Mouse (Mus musculus): ENCODE results near the gene Tmem41b. TPM values are rescaled to one million over a fixed set of nuclear protein-coding genes. Genes with fewer than 3 reads are reported as not detected.

The Tmem41b gene
- polyA plus RNA-seq, 1 experiment = 1.3 TPM

DNA sequence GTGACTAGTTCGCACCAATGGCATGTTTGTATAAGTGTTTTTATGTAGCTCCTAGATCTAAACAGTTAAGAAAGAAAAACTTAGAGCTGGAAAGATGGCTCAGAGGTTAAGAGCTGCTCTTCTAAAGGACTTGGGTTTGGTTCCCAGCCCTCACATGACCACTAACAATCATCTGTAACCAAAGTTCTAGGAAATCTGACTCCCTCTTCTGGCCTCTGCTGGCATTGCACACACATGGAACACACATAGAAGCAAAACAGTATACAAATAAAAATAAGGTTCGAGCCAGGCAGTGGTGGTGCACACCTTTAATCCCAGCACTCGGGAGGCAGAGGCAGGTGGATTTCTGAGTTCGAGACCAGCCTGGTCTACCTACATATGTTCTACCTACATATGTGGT is 23.0 kb downstream of the Tmem41b start:
- H3K36me3 ChIP-seq (ENCODE audit: control insufficient read depth) = no peaks in the 10 kb centered on the region
- TF ChIP-seq GATA1 (IDR thresholded peaks at IDR 0.05; ENCODE audit: low read length) = no peak
- H3K9me3 ChIP-seq (ENCODE audit: control insufficient read depth, low read length) = peaks cover 3% of the 10 kb centered on the region; the same call in 1 of the 2 replicates
- no peak overlapping the region for H3K4me3 ChIP-seq (replicated peaks)
- peaks cover 18% of the 10 kb centered on the region for H3K4me1 ChIP-seq (ENCODE audit: control insufficient read depth)
- H3K27me3 ChIP-seq (ENCODE audit: control insufficient read depth) = peaks cover 17% of the 10 kb centered on the region

DNA sequence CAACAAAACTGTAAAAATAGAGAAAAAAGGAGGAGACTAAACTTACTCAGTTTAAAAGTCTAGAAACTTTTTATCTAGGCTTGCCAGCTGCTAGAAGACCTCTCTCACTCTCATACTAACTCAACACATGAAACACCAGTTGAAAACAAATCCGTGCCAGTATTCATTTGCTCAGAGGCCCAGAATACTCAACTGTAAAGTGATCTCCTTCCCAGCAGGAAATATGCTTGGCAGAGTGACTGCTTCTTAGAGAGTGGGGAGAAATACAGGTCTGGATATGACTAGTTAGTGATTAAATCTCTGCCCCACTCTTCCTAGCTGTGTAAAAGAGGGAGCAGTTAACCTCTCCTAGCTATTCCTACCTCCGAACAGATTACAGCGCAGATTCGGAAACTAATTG is 24.1 kb downstream of the Tmem41b start:
- TF ChIP-seq GATA1 (IDR thresholded peaks at IDR 0.05; ENCODE audit: low read length) (no peak), TAL1 (IDR thresholded peaks at IDR 0.05; ENCODE audit: low read length) (no peak)
- Histone ChIP-seq H3K36me3 (ENCODE audit: control insufficient read depth) (no peaks in the 10 kb centered on the region), H3K27me3 (ENCODE audit: control insufficient read depth) (peaks cover 17% of the 10 kb centered on the region)

DNA sequence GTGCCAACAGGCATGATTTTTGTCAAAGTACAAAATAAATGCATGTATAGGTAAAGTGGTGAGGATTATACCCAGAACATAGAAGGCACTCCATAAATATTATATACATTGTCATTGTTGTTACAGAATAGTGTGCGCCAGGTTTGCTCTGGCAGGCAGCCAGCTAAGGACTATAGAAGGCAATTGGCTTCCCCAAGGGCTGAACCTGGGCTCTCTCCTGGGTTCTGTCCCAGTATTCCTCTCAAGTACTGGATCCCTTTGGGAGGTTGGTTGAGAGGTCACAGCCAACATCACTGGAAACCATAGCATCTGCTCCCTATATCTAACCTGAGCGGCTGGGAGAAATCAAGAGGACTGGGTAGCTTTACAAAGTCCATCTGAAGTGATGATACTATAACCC is 25.2 kb downstream of the Tmem41b start:
- Histone ChIP-seq H3K27me3 (ENCODE audit: control insufficient read depth) (peaks cover 17% of the 10 kb centered on the region), H3K36me3 (ENCODE audit: control insufficient read depth) (no peaks in the 10 kb centered on the region), H3K9me3 (ENCODE audit: control insufficient read depth, low read length) (peaks cover 3% of the 10 kb centered on the region; the same call in 1 of the 2 replicates), H3K4me3 (replicated peaks) (no peak overlapping the region), H3K4me1 (ENCODE audit: control insufficient read depth) (peaks cover 24% of the 10 kb centered on the region)
- TF ChIP-seq GATA1 (IDR thresholded peaks at IDR 0.05; ENCODE audit: low read length) = no peak
- no peak for TF ChIP-seq TAL1 (IDR thresholded peaks at IDR 0.05; ENCODE audit: low read length)

More for the DNA sequence above, 24.1 kb downstream of the Tmem41b start:
- H3K9me3 ChIP-seq (ENCODE audit: control insufficient read depth, low read length) = peaks cover 3% of the 10 kb centered on the region; the same call in 1 of the 2 replicates
- peaks cover 24% of the 10 kb centered on the region for H3K4me1 ChIP-seq (ENCODE audit: control insufficient read depth)
- H3K4me3 ChIP-seq (replicated peaks) = no peak overlapping the region

DNA sequence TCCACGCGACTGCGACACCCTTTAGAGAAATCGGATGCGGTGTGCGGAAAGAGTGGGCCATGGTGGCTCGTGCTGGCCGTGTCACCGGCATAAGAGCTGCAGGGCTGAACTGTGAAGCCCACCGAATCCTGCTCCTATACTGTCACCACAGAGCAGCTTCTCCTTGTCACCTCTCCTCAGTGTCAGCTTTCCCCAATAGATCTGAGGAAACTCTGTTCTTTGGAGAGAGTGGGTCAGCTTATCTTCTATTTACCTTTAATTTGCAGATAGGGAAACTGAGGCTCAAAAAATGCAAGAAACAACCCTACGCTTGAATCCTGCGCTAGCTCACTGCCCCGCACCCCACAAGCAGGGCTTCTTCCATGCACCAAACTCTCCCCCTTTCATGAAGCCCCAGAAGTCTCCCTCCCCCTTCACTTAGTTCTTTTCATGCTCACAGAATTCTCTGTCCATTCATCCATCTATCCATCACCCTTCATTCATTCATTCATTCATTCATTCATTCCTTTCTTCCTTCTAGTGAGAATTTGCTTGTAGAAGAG is 26.0 kb downstream of the Tmem41b start:
- TF ChIP-seq TAL1 (IDR thresholded peaks at IDR 0.05; ENCODE audit: low read length) = no peak
- TF ChIP-seq GATA1 (IDR thresholded peaks at IDR 0.05; ENCODE audit: low read length) = no peak
- peaks cover 24% of the 10 kb centered on the region for H3K4me1 ChIP-seq (ENCODE audit: control insufficient read depth)
- H3K4me3 ChIP-seq (replicated peaks) = peak overlapping the region; percentile 82
- H3K27me3 ChIP-seq (ENCODE audit: control insufficient read depth) = peaks cover 17% of the 10 kb centered on the region
- H3K36me3 ChIP-seq (ENCODE audit: control insufficient read depth) = no peaks in the 10 kb centered on the region
- H3K9me3 ChIP-seq (ENCODE audit: control insufficient read depth, low read length) = peaks cover 3% of the 10 kb centered on the region; the same call in 1 of the 2 replicates

DNA sequence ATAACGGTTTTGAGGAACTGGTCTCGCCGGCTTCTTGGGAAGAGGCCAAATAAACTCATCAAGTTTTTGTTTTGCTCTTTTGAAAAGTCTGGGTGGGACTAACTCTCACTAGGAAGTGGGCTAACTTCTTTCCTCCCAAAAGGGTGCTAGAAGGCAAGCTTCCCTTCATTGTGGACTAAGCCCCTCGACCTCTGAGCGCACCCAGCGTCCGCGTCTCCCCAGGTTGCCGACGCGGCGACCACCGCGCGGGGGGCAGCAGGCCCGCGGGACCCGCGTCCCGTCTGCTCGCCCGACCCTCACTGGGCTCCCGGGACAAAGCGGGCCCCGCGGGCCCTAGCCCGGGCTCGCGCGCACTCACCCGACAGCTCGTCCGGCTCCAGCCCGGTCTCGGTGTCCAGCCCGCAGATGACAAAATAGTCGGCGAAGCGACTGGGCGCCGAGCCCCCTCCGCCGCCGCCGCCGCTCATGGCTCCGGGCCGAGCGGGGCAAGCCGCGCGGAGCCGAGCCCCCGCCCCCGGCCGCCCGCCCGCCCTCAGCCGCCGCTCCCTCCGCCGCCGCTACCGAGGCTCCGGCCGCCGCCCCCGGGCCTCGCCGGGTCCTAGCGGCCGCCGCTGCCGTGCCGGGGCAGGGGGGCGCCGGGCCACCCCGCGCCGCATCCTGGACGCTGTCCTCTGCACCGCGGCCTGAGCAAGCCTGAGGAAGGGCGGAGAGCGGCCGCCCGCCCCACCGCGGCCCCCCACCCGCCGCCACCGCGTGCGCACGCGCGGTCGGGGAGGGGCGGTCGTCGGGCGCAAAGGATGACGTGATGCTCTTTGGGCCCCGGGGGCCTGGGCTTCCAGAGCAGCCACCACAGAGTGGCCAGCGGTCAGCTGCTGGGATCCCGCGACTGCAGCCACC is 26.8 kb downstream of the Tmem41b start, which contains the start of gene Dennd5a:
Dennd5a (minus strand) TSS at position 755 of the 897 bp plus-strand sequence.
- no peak for TF ChIP-seq TAL1 (IDR thresholded peaks at IDR 0.05; ENCODE audit: low read length)
- no peak for TF ChIP-seq GATA1 (IDR thresholded peaks at IDR 0.05; ENCODE audit: low read length)
- peaks cover 24% of the 10 kb centered on the region for H3K4me1 ChIP-seq (ENCODE audit: control insufficient read depth)
- peaks cover 3% of the 10 kb centered on the region; the same call in 1 of the 2 replicates for H3K9me3 ChIP-seq (ENCODE audit: control insufficient read depth, low read length)
- no peaks in the 10 kb centered on the region for H3K36me3 ChIP-seq (ENCODE audit: control insufficient read depth)
- peaks cover 17% of the 10 kb centered on the region for H3K27me3 ChIP-seq (ENCODE audit: control insufficient read depth)
- peak within 1 kb of the TSS; percentile 82 for H3K4me3 ChIP-seq (replicated peaks)

DNA sequence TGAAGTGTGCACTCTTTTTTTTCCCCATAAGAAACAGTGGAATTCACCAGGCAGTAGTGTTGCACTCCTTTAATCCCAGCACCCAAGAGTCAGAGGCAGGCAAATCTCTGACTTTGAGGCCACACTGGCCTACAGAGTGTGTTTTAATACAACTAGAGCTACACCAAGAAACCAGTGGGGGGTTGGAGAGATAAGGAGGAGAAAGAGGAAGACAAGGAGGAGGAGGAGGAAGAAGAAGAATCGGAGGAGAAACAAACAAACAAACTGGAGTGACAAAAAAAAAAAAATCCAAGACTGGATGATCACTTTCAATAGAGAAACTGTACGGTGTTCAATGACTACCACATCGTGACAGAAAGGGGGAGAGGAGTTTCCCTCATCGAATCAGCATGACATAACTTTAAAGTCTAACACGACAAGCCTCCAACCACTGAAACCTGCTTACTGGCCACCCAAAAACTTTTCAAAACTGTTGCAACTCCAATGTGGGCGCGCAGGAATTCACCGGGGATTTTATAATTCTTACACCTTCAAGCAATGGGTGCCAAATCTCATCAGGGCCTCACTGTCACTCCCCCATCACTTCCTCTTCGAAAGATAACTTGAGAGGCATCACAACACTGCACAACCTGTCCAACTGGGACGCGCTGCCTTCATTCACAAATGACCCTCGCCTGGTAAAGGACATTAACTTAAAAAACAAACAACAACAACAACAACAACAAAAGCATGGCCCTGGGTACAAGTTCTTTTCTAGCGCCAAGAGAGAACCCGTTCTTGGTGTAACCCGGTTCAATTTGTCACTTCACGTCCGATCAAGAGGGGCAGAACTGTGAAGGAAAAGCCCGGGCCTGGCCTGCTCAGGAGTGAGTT is 27.6 kb downstream of the Tmem41b start:
- TF ChIP-seq TAL1 (IDR thresholded peaks at IDR 0.05; ENCODE audit: low read length) (no peak), GATA1 (IDR thresholded peaks at IDR 0.05; ENCODE audit: low read length) (no peak)
- Histone ChIP-seq H3K36me3 (ENCODE audit: control insufficient read depth) (no peaks in the 10 kb centered on the region), H3K27me3 (ENCODE audit: control insufficient read depth) (peaks cover 17% of the 10 kb centered on the region), H3K4me1 (ENCODE audit: control insufficient read depth) (peaks cover 24% of the 10 kb centered on the region), H3K4me3 (replicated peaks) (peak overlapping the region; percentile 82), H3K9me3 (ENCODE audit: control insufficient read depth, low read length) (peaks cover 3% of the 10 kb centered on the region; the same call in 1 of the 2 replicates)

DNA sequence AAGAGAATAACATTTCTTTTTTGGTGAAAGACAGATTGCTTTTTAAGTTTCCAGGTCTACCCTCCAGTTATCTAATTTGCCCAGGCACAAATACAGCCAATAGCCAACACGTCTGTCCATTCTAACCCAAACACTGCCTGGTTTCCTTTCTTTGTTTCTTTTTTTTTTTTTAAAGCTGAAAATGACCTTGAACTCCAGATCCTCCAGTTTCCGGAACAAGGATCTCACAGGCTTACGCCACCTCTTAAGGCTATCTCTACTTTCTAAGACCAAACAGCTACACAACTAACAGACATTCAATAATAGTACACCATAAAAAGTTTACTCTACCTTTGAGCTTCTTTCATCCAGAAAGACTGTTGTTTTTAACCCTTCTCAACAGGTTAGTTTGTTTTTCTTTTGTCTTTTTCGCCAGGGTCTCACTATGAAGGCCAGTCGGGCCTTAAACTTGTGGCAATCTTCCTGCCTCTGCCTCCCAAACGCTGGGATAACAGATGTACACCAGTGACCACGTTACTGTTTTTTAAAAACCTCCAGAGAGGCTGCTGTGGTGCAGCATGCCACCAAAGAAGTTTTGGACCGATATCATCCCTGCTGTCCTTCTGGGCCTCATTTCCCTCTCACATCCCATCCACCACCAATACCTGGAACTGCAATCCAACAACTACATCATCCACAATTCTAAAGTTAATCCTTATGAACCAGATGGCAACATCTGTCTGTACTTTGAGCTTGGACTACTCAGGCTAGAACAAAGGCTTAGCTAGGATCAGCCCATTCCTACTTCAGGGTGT is 28.5 kb downstream of the Tmem41b start:
- H3K27me3 ChIP-seq (ENCODE audit: control insufficient read depth) = peaks cover 15% of the 10 kb centered on the region
- H3K4me3 ChIP-seq (replicated peaks) = peak overlapping the region; percentile 82
- TF ChIP-seq GATA1 (IDR thresholded peaks at IDR 0.05; ENCODE audit: low read length) = no peak
- TF ChIP-seq TAL1 (IDR thresholded peaks at IDR 0.05; ENCODE audit: low read length) = no peak
- peaks cover 24% of the 10 kb centered on the region for H3K4me1 ChIP-seq (ENCODE audit: control insufficient read depth)
- no peaks in the 10 kb centered on the region for H3K36me3 ChIP-seq (ENCODE audit: control insufficient read depth)
- no peaks in the 10 kb centered on the region for H3K9me3 ChIP-seq (ENCODE audit: control insufficient read depth, low read length)

Data from erythroblast, embryonic 14.5 days (primary cell).